Mouse (Mus musculus): Measurements from ENCODE around the gene Rfwd3. TPM values are rescaled to one million over a fixed set of nuclear protein-coding genes. Genes with fewer than 3 reads are reported as not detected.
"Not testable (repeated sequence)": the region's sequence is repeated elsewhere in the genome, so short reads cannot be mapped to it uniquely, and the experiment has no call there.

The Rfwd3 gene
- polyA plus RNA-seq, 1 experiment from 2014 or later: 44.2 TPM

GRCm38 (mm10) chr8:111282093-111282492 is 17.9 kb downstream of the Rfwd3 start:
- H3K27ac ChIP-seq (replicated peaks): no peak overlapping the region
- 71% methylated on average over 3 of the region's 3 CpGs for WGBS
- H3K9me3 ChIP-seq (replicated peaks): no peaks in the 10 kb centered on the region

GRCm38 (mm10) chr8:111268277-111268676 is 31.7 kb downstream of the Rfwd3 start:
- Histone ChIP-seq H3K27me3 (no peaks in the 10 kb centered on the region), H3K4me2 (replicated peaks) (no peak overlapping the region), H3K9ac (no peak overlapping the region), H3K4me1 (no peaks in the 10 kb centered on the region), H3K4me3 (replicated peaks) (no peak overlapping the region), H3K9me3 (replicated peaks) (no peaks in the 10 kb centered on the region), H3K27ac (replicated peaks) (no peak overlapping the region), H3K36me3 (peaks cover 11% of the 10 kb centered on the region)
- ATAC-seq (ENCODE audit: insufficient number of reproducible peaks, low FRiP score, low TSS enrichment, low read depth): no peak
- 77% methylated on average over 2 of the region's 2 CpGs for WGBS

More at GRCm38 (mm10) chr8:111282093-111282492, 17.9 kb downstream of the Rfwd3 start:
- Histone ChIP-seq H3K4me3 (replicated peaks) (no peak overlapping the region), H3K27me3 (no peaks in the 10 kb centered on the region), H3K4me2 (replicated peaks) (no peak overlapping the region), H3K4me1 (no peaks in the 10 kb centered on the region), H3K36me3 (peaks cover 81% of the 10 kb centered on the region), H3K9ac (no peak overlapping the region)
- no peak for ATAC-seq (ENCODE audit: insufficient number of reproducible peaks, low FRiP score, low TSS enrichment, low read depth)

DNA sequence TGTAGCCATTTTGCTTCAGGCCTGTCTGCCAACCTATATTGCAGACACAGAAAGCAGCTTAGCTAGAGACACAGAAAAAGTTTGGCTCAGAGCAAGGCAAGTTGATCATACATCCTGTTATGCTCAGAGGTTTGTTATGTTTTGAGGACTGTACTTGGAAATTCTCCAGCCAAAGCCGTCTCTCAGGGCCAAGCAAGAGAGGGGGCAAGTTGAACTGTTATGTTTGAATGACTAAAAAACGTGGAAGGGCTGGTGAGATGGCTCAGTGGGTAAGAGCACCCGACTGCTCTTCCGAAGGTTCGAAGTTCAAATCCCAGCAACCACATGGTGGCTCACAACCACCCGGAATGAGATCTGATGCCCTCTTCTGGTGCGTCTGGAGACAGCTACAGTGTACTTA is 33.9 kb downstream of the Rfwd3 start:
- not testable (repeated sequence) for H3K9ac ChIP-seq; H3K4me1 ChIP-seq; H3K27me3 ChIP-seq; H3K4me3 ChIP-seq (replicated peaks); H3K9me3 ChIP-seq (replicated peaks); H3K27ac ChIP-seq (replicated peaks); H3K4me2 ChIP-seq (replicated peaks); H3K36me3 ChIP-seq; ATAC-seq (ENCODE audit: insufficient number of reproducible peaks, low FRiP score, low TSS enrichment, low read depth)
- WGBS: 72% methylated on average over 7 of the region's 7 CpGs

DNA sequence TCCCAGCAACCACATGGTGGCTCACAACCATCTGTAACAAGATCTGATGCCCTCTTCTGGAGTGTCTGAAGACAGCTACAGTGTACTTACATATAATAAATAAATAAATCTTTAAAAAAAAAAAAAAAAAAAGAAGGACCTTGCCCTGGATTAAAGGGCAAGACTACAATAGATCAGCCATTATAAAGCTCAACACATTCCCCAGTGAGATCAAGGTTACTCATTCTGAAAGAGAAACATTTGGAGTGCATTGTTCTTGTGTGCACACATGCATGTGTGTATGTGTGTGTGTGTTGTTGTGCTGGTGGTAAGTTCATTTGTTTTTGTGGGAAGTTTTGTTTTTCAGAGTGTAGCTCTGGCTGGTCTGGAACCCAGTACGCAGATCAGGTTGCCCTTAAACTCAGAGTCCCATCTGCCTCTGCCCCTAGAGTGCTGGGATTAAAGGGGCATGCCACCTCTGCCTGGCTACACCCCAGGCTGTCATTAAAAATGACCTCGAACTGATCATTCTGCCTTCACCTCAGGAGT is 35.3 kb downstream of the Rfwd3 start:
- no peak for ATAC-seq (ENCODE audit: insufficient number of reproducible peaks, low FRiP score, low TSS enrichment, low read depth)
- 76% methylated on average over 2 of the region's 2 CpGs for WGBS
- H3K9ac ChIP-seq: no peak overlapping the region

GRCm38 (mm10) chr8:111261981-111262381 is 38.0 kb downstream of the Rfwd3 start:
- no peak overlapping the region for H3K27ac ChIP-seq (replicated peaks)
- H3K36me3 ChIP-seq: no peaks in the 10 kb centered on the region
- peaks cover 8% of the 10 kb centered on the region; the same call in 1 of the 2 replicates for H3K4me1 ChIP-seq
- 74% methylated on average over 4 of the region's 4 CpGs for WGBS
- no peak overlapping the region for H3K4me3 ChIP-seq (replicated peaks)
- H3K9ac ChIP-seq: no peak overlapping the region
- ATAC-seq (ENCODE audit: insufficient number of reproducible peaks, low FRiP score, low TSS enrichment, low read depth): no peak
- H3K4me2 ChIP-seq (replicated peaks): no peak overlapping the region
- no peaks in the 10 kb centered on the region for H3K27me3 ChIP-seq
- H3K9me3 ChIP-seq (replicated peaks): no peaks in the 10 kb centered on the region

More for the DNA sequence above, 35.3 kb downstream of the Rfwd3 start:
- Histone ChIP-seq H3K27ac (replicated peaks) (no peak overlapping the region), H3K27me3 (no peaks in the 10 kb centered on the region), H3K9me3 (replicated peaks) (no peaks in the 10 kb centered on the region), H3K36me3 (no peaks in the 10 kb centered on the region), H3K4me2 (replicated peaks) (no peak overlapping the region), H3K4me3 (replicated peaks) (no peak overlapping the region), H3K4me1 (no peaks in the 10 kb centered on the region)

DNA sequence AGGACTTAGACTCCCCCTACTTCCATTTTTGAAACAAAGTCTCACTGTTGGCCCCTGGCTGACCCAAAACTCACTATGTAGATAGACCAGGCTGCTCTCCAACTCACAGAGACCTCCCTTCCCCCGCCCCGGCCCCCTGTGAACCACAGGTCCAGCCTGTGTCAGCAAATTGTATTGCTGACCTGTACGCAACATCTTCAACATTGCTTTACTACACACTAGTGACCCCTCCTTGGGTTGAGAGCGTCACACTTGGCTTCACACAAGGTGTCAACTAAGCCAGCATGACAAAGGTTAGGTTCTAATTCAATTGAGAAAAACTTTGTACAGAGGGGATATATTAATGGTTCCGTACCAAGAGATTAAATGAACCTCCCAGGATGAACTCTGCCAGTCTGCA is 39.8 kb downstream of the Rfwd3 start:
- Histone ChIP-seq H3K9ac (no peak overlapping the region), H3K9me3 (replicated peaks) (no peaks in the 10 kb centered on the region), H3K4me1 (peaks cover 8% of the 10 kb centered on the region; the same call in 1 of the 2 replicates), H3K4me3 (replicated peaks) (no peak overlapping the region), H3K36me3 (no peaks in the 10 kb centered on the region), H3K4me2 (replicated peaks) (no peak overlapping the region), H3K27me3 (no peaks in the 10 kb centered on the region), H3K27ac (replicated peaks) (no peak overlapping the region)
- ATAC-seq (ENCODE audit: insufficient number of reproducible peaks, low FRiP score, low TSS enrichment, low read depth): no peak
- 92% methylated on average over 5 of the region's 5 CpGs for WGBS

GRCm38 (mm10) chr8:111259408-111259741 is 40.6 kb downstream of the Rfwd3 start:
- Histone ChIP-seq H3K9me3 (replicated peaks) (no peaks in the 10 kb centered on the region), H3K9ac (peak overlapping the region; percentile 81), H3K36me3 (no peaks in the 10 kb centered on the region), H3K4me2 (replicated peaks) (peak overlapping the region; percentile 51), H3K4me3 (replicated peaks) (peak overlapping the region; percentile 86), H3K4me1 (peaks cover 8% of the 10 kb centered on the region; the same call in 1 of the 2 replicates), H3K27me3 (no peaks in the 10 kb centered on the region), H3K27ac (replicated peaks) (peak overlapping the region; percentile 99)
- ATAC-seq (ENCODE audit: insufficient number of reproducible peaks, low FRiP score, low TSS enrichment, low read depth): no peak
- 8% methylated on average over 13 of the region's 13 CpGs for WGBS

DNA sequence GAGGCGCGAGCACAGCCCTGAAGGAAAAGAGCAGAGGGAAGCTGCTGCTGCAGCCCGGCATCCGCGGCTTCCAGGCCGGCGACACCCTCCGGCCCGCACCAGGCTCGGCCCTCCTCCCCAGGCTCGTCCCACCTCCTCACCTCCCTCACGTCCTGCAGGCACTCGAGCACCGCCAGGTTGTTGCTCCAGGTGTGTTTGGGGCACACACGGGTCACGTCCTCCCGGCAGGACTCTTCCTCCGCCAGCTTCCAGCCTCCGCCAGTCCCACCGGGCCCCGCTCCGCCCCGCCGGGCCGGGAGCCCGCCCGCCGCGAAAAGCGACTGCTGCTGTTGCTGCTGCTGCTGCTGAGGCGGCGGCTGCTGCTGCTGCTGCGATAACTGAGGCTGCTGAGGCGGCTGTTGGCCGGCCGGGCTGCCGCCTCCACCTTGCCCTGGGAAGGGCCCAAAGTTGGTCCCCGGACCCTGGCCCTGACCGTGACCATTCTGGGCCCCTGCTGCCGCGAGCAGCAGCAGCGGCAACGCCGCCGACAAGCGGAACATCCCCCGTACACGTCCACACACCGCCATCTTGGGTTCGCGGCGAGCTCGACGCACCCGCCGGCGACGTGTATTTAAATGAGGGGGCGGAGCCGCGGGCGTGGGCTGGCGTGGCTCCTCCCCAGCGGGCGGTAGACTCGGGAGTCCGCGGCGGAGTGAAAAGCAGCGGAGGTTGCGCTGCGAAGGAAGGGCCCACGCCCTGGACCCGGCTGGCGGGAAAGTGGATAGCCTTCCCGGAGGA is 41.2 kb downstream of the Rfwd3 start, which contains the start of gene Glg1:
TSS of gene Glg1 (minus strand) at position 586 of the 777 bp plus-strand sequence.
- under 1% methylated on average over 76 of the region's 76 CpGs for WGBS
- peak; percentile 92 for ATAC-seq (ENCODE audit: insufficient number of reproducible peaks, low FRiP score, low TSS enrichment, low read depth)
- Histone ChIP-seq H3K9me3 (replicated peaks) (no peaks in the 10 kb centered on the region), H3K27me3 (no peaks in the 10 kb centered on the region), H3K4me2 (replicated peaks) (peak within 1 kb of the TSS; percentile 51), H3K4me1 (peaks cover 8% of the 10 kb centered on the region; the same call in 1 of the 2 replicates), H3K27ac (replicated peaks) (peak within 1 kb of the TSS; percentile 99), H3K9ac (peak within 1 kb of the TSS; percentile 81), H3K36me3 (no peaks in the 10 kb centered on the region), H3K4me3 (replicated peaks) (peak within 1 kb of the TSS; percentile 86)

GRCm38 (mm10) chr8:111258010-111258630 is 41.9 kb downstream of the Rfwd3 start:
- Histone ChIP-seq H3K27ac (replicated peaks) (peak overlapping the region; percentile 99), H3K4me1 (peaks cover 8% of the 10 kb centered on the region; the same call in 1 of the 2 replicates), H3K4me2 (replicated peaks) (peak overlapping the region; percentile 51), H3K36me3 (no peaks in the 10 kb centered on the region), H3K9me3 (replicated peaks) (no peaks in the 10 kb centered on the region), H3K4me3 (replicated peaks) (peak overlapping the region; percentile 86), H3K9ac (peak overlapping the region; percentile 81), H3K27me3 (no peaks in the 10 kb centered on the region)
- ATAC-seq (ENCODE audit: insufficient number of reproducible peaks, low FRiP score, low TSS enrichment, low read depth): peak; percentile 28; the same call in 1 of the 2 replicates
- 1% methylated on average over 26 of the region's 26 CpGs for WGBS

GRCm38 (mm10) chr8:111252487-111253112 is 47.4 kb downstream of the Rfwd3 start:
- Histone ChIP-seq H3K36me3 (no peaks in the 10 kb centered on the region), H3K4me2 (replicated peaks) (no peak overlapping the region), H3K4me1 (peaks cover 5% of the 10 kb centered on the region; the same call in 1 of the 2 replicates), H3K9ac (no peak overlapping the region), H3K27me3 (no peaks in the 10 kb centered on the region), H3K27ac (replicated peaks) (no peak overlapping the region), H3K4me3 (replicated peaks) (no peak overlapping the region), H3K9me3 (replicated peaks) (no peaks in the 10 kb centered on the region)
- WGBS: 83% methylated on average over 4 of the region's 4 CpGs
- ATAC-seq (ENCODE audit: insufficient number of reproducible peaks, low FRiP score, low TSS enrichment, low read depth): no peak

DNA sequence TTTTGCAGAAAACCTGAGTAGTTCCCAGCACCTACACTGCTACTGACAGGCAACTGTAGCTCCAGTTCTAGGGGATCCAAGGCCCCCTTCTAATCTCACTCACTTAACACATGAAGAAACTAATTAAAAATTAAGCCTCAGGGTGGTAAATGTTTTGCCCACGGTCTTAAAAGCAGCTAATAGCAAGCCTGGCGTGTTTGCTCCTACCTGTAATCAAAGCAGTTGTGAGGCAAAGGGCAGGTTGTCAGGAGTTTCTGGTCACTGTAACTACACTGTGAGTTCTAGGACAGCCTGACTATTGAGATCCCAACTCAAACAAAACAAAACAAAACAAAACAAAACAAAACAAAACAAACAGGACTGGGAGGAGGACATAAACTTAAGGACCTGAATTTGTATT is 49.9 kb downstream of the Rfwd3 start:
- H3K4me3 ChIP-seq (replicated peaks): no peak overlapping the region
- no peaks in the 10 kb centered on the region for H3K36me3 ChIP-seq
- H3K27me3 ChIP-seq: no peaks in the 10 kb centered on the region
- no peak overlapping the region for H3K9ac ChIP-seq
- H3K4me2 ChIP-seq (replicated peaks): no peak overlapping the region
- H3K4me1 ChIP-seq: no peaks in the 10 kb centered on the region
- H3K27ac ChIP-seq (replicated peaks): no peak overlapping the region
- no peaks in the 10 kb centered on the region for H3K9me3 ChIP-seq (replicated peaks)
- 70% methylated on average over 2 of the region's 2 CpGs for WGBS
- no peak for ATAC-seq (ENCODE audit: insufficient number of reproducible peaks, low FRiP score, low TSS enrichment, low read depth)
